Mouse (Mus musculus) lung, embryonic 16.5 days (tissue): Measurements from ENCODE around the gene Nabp2. TPM values are rescaled to one million over a fixed set of nuclear protein-coding genes. Genes with fewer than 3 reads are reported as not detected.

ENCODE experiments used
- ATAC-seq: fragments of 200-750 bp; cut with Nextera tagmentation; 2 replicates; pipeline ENCODE4 v1.8.0; 2017; ENCODE audit warnings: low read depth, mild to moderate bottlenecking, moderate library complexity
- H3K27ac ChIP-seq: fragments of 300-500 bp; sonication (generic); 2 replicates; pipeline ENCODE4 v1.5.1; 2014; ENCODE audit warnings: mild to moderate bottlenecking, control low read depth, low read length
- H3K27me3 ChIP-seq: fragments of 300-500 bp; sonication (generic); 2 replicates; pipeline ENCODE4 v1.6.1; 2014; ENCODE audit warnings: low read depth, low read length, mixed read lengths; ENCODE audit not compliant: control insufficient read depth, insufficient read depth
- H3K36me3 ChIP-seq: fragments of 300-500 bp; sonication (generic); 2 replicates; pipeline ENCODE4 v1.6.1; 2014; ENCODE audit warnings: low read length; ENCODE audit not compliant: control insufficient read depth, insufficient read depth
- H3K4me1 ChIP-seq: fragments of 300-500 bp; sonication (generic); replicated peaks from 2 replicates; pipeline ENCODE4 v1.6.1; 2014; ENCODE audit warnings: low read length, mixed read lengths; ENCODE audit not compliant: control insufficient read depth, insufficient read depth
- H3K4me2 ChIP-seq: fragments of 300-500 bp; sonication (generic); 2 replicates; pipeline ENCODE4 v1.6.1; 2014; ENCODE audit warnings: low read depth, low read length, control low read depth
- H3K4me3 ChIP-seq: fragments of 300-500 bp; sonication (generic); 2 replicates; pipeline ENCODE4 v1.5.1; 2014; ENCODE audit warnings: mild to moderate bottlenecking, low read length, control low read depth
- H3K9ac ChIP-seq: fragments of 300-500 bp; sonication (generic); 2 replicates; pipeline ENCODE4 v1.6.1; 2014; ENCODE audit warnings: low read length, control low read depth
- H3K9me3 ChIP-seq: fragments of 300-500 bp; sonication (generic); 2 replicates; pipeline ENCODE4 v1.6.1; 2016; ENCODE audit warnings: low read length; ENCODE audit not compliant: control insufficient read depth
- WGBS: fragments of 180-500 bp; shearing (Covaris S2); extraction: QIAGEN DNeasy Blood & Tissue Kit; methylation state at CpG from one replicate; pipeline ENCODE4 v1.1.7; 2014; 5-methylcytosine and 5-hydroxymethylcytosine counted together
- microRNA-seq: library from miRNA; unstranded; fragments of <30 nt; microRNA quantifications from one replicate; pipeline ENCODE4, GENCODE M21; 2016
- polyA plus RNA-seq: library from polyadenylated mRNA; unstranded; fragments of >200 nt; fragmentation: Nextera tagmentation; extraction: Ambion mirVana; gene quantifications from 2 replicates; pipeline ENCODE4 v1.2.1, GENCODE M21; 2015

Gene Nabp2
- polyA plus RNA-seq, 1 experiment from 2014 or later: 74.5 TPM

DNA sequence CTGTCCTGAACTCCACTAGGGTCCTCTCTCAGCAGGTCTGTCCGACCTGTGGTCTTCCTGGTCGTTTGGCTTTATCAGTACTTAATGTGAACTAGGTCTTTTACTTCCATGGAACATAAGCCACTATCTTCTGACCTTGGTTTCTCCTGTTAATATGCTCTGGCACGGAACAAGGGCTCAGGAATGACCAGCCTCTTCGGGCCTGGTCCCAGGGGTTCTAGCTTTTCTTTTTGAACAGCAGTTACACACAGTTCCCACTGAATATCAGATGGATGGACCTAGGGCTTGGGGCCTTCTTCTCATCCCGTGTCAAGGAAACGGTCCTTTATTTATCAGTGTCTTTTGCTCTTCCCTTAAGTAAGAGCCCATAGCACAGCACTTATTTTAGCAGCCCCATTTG is 49.5 kb downstream of the Nabp2 start:
- H3K4me2 ChIP-seq: no peak overlapping the region
- no peak overlapping the region for H3K4me3 ChIP-seq
- H3K36me3 ChIP-seq: peaks cover 45% of the 10 kb centered on the region
- H3K27ac ChIP-seq: no peak overlapping the region
- H3K27me3 ChIP-seq: no peaks in the 10 kb centered on the region
- no peaks in the 10 kb centered on the region for H3K9me3 ChIP-seq
- H3K4me1 ChIP-seq: no peaks in the 10 kb centered on the region
- no peak overlapping the region for H3K9ac ChIP-seq
- ATAC-seq: no peak
- WGBS: 84% methylated on average over 6 of the region's 6 CpGs

DNA sequence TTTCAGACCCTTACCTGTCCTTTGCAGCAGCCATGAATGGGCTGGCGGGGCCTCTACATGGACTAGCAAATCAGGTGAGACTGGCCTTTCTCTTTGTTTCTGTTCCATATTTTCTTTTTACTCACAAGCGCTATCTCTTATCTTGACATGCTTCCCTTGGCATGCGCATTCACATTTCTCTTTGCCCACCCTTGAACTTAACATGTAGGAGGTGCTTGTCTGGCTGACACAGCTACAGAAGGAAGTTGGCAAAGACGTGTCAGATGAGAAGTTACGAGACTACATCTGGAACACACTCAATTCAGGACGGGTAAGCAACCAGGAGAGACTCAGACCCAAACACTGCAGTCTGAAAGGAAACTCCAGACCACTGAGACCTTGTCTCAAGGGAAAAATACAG is 52.1 kb downstream of the Nabp2 start:
- Histone ChIP-seq H3K36me3 (peaks cover 53% of the 10 kb centered on the region), H3K4me1 (no peaks in the 10 kb centered on the region), H3K27ac (no peak overlapping the region), H3K4me2 (no peak overlapping the region), H3K9ac (no peak overlapping the region), H3K4me3 (no peak overlapping the region), H3K9me3 (no peaks in the 10 kb centered on the region), H3K27me3 (no peaks in the 10 kb centered on the region)
- ATAC-seq: no peak
- 79% methylated on average over 6 of the region's 6 CpGs for WGBS

DNA sequence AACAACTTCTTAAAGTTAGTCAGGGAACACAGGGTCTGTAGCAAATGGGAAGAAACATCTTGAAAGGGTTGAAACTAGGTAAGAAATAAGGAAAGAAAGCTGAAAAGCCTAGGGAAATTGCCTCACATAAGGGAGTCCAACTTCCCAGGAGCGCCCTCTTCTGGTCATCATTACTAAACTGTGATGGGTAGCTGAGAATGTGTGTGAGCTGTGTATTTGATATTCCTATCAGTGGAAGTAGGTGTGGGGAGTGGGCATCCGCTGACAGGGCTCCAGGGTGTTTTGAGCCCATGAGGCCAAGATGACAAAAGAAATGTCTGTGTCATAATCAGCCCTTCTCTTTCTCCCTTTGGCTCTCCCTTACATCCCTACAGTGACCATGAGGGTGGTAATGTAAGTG is 52.5 kb downstream of the Nabp2 start:
- WGBS: 36% methylated on average over 2 of the region's 2 CpGs
- H3K36me3 ChIP-seq: peaks cover 57% of the 10 kb centered on the region

More for the DNA sequence above, 52.5 kb downstream of the Nabp2 start:
- Histone ChIP-seq H3K4me3 (no peak overlapping the region), H3K4me2 (no peak overlapping the region), H3K4me1 (no peaks in the 10 kb centered on the region), H3K9ac (no peak overlapping the region), H3K9me3 (no peaks in the 10 kb centered on the region), H3K27ac (no peak overlapping the region), H3K27me3 (no peaks in the 10 kb centered on the region)
- 0 out of 2 replicates have a peak, but pooled peaks have one; percentile 56 for ATAC-seq

Small RNA genes lying within 50 kb of the gene (microRNA-seq; reads per million reads assigned to microRNA genes)
- gene Gm25361: not detected
- gene Gm26308: not detected
- not detected for gene Mir6914
- not detected for gene Mir6915
- gene Mir8105: 0.99 reads per million

Other genes starting within 250 kb of the Nabp2 start
- gene Rbms2, start 231.2 kb downstream of the Nabp2 start, polyA plus RNA-seq: 37.4 and 40.7 TPM in 2 replicates
- 1.6 and 1.7 TPM in 2 replicates for gene Gls2, start 217.0 kb downstream of the Nabp2 start, polyA plus RNA-seq
- 24.1 and 24.5 TPM in 2 replicates for gene Spryd4, start 199.7 kb downstream of the Nabp2 start, polyA plus RNA-seq
- not detected in 2 replicates for gene Mip, start 185.7 kb downstream of the Nabp2 start, polyA plus RNA-seq
- 52.1 and 58.4 TPM in 2 replicates for gene Timeless, start 179.4 kb downstream of the Nabp2 start, polyA plus RNA-seq
- gene Apon, start 157.4 kb downstream of the Nabp2 start, polyA plus RNA-seq: 0.14 and 0.63 TPM in 2 replicates
- 0.43 and 2.6 TPM in 2 replicates for gene Apof, start 142.8 kb downstream of the Nabp2 start, polyA plus RNA-seq
- 12.3 and 13.1 TPM in 2 replicates for gene Stat2, start 140.9 kb downstream of the Nabp2 start, polyA plus RNA-seq
- 0.34 and 0.38 TPM in 2 replicates for gene Il23a, start 112.7 kb downstream of the Nabp2 start, polyA plus RNA-seq
- 38.7 and 39.8 TPM in 2 replicates for gene Pan2, start 108.2 kb downstream of the Nabp2 start, polyA plus RNA-seq
- gene Cnpy2, start 89.0 kb downstream of the Nabp2 start, polyA plus RNA-seq: 326 and 347 TPM in 2 replicates
- 171 TPM in 2 replicates for gene Cs, start 73.8 kb downstream of the Nabp2 start, polyA plus RNA-seq
- 3.7 and 4.6 TPM in 2 replicates for gene Coq10a, start 42.5 kb downstream of the Nabp2 start, polyA plus RNA-seq
- gene Ankrd52, start 34.4 kb downstream of the Nabp2 start, polyA plus RNA-seq: 8.4 and 9.6 TPM in 2 replicates
- gene Slc39a5, start 10.3 kb downstream of the Nabp2 start, polyA plus RNA-seq: 0.13 and 1.0 TPM in 2 replicates
- gene Rnf41, start 165 bp upstream of the Nabp2 start, polyA plus RNA-seq: 41.4 and 42.7 TPM in 2 replicates
- 71.3 and 76.4 TPM in 2 replicates for gene Smarcc2, start 47.8 kb upstream of the Nabp2 start, polyA plus RNA-seq
- 1,564 and 1,684 TPM in 2 replicates for gene Myl6, start 82.7 kb upstream of the Nabp2 start, polyA plus RNA-seq
- gene Myl6b, start 87.2 kb upstream of the Nabp2 start, polyA plus RNA-seq: 3.5 and 5.1 TPM in 2 replicates
- 32.5 and 34.4 TPM in 2 replicates for gene Esyt1, start 114.4 kb upstream of the Nabp2 start, polyA plus RNA-seq
- gene Zc3h10, start 136.3 kb upstream of the Nabp2 start, polyA plus RNA-seq: 10.9 and 11.9 TPM in 2 replicates
- gene Rpl41, start 137.8 kb upstream of the Nabp2 start, polyA plus RNA-seq: 4,142 and 4,423 TPM in 2 replicates
- 161 and 167 TPM in 2 replicates for gene Pa2g4, start 154.5 kb upstream of the Nabp2 start, polyA plus RNA-seq
- gene Erbb3, start 178.2 kb upstream of the Nabp2 start, polyA plus RNA-seq: 26.9 and 27.6 TPM in 2 replicates
- gene Rps26, start 215.3 kb upstream of the Nabp2 start, polyA plus RNA-seq: 720 and 793 TPM in 2 replicates
- 1.4 and 1.6 TPM in 2 replicates for gene Ikzf4, start 234.5 kb upstream of the Nabp2 start, polyA plus RNA-seq